Mouse (Mus musculus) testis, adult 2 months (tissue): Measurements from ENCODE around the gene Stk38.

ENCODE experiments used
- CTCF ChIP-seq: fragments of 200-500 bp; IDR thresholded peaks from 2 replicates; pipeline ENCODE4 v1.5.1; 2012; ENCODE audit warnings: low read depth, mild to moderate bottlenecking, inconsistent platforms, low read length, moderate library complexity; ENCODE audit not compliant: control insufficient read depth, insufficient read depth, insufficient replicate concordance
- POLR2A ChIP-seq: fragments of 200-500 bp; IDR thresholded peaks from 2 replicates; pipeline ENCODE4 v1.6.1; 2012; ENCODE audit warnings: low read depth, mild to moderate bottlenecking, inconsistent platforms, low read length, moderate library complexity; ENCODE audit not compliant: control insufficient read depth

DNA sequence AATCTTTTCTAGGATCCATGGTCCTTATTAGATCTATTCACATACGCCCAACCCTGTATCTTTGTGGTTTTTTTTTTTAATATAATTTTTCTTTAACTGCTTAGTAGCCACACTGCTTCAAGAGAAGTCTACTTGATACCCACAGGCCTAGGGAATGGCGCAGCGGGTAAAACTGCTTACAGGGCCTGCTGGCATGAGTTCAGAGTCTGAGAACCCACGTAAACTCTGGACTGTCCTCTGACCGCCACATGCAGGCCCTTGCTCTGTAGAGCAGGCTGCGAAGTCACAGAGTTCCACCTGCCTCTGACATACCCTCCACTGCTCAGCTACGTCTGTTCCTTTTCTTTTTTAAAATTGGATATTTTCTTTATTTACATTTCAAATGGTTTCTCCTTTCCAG, 63.3 kb downstream of the Stk38 start:
- TF ChIP-seq CTCF, result no peak
- no peak for TF ChIP-seq POLR2A
